Mouse (Mus musculus) monocyte, adult 2 months (primary cell): ENCODE data around the gene Pttg1.

Source experiments
- DNase-seq, 2 experiments: peaks; one replicate each; pipeline ENCODE4 v3.0.0; 2022; ENCODE audit warnings: low spot score in 2 of 2, low read depth in 1 of 2

The Pttg1 gene

GRCm38 (mm10) chr11:43410291-43410690, 15.8 kb downstream of the Pttg1 start:
- no peak for DNase-seq

GRCm38 (mm10) chr11:43408888-43409287, 17.2 kb downstream of the Pttg1 start:
- DNase-seq: no peak

- DNase-seq: no peak
These were observed 21.8 kb downstream of the Pttg1 start for GRCm38 (mm10) chr11:43404150-43404807.

- no peak for DNase-seq
These were observed 25.9 kb downstream of the Pttg1 start for GRCm38 (mm10) chr11:43400131-43400530.

GRCm38 (mm10) chr11:43399297-43399696, 26.8 kb downstream of the Pttg1 start:
- DNase-seq: no peak

GRCm38 (mm10) chr11:43396672-43397071, 29.4 kb downstream of the Pttg1 start:
- DNase-seq: no peak

GRCm38 (mm10) chr11:43396246-43396645, 29.8 kb downstream of the Pttg1 start:
- DNase-seq: no peak

GRCm38 (mm10) chr11:43395073-43395948, 30.7 kb downstream of the Pttg1 start:
- DNase-seq: peak in 1 of 2 experiments; percentile 52

- DNase-seq: no peak
These were observed 32.7 kb downstream of the Pttg1 start for GRCm38 (mm10) chr11:43393325-43393724.

- no peak for DNase-seq
These were observed 33.3 kb downstream of the Pttg1 start for GRCm38 (mm10) chr11:43392757-43393156.

- DNase-seq: no peak
These were observed 36.9 kb downstream of the Pttg1 start for GRCm38 (mm10) chr11:43389118-43389517.

- no peak for DNase-seq
These were observed 37.6 kb downstream of the Pttg1 start for GRCm38 (mm10) chr11:43388122-43389097.

- DNase-seq: no peak
These were observed 38.8 kb downstream of the Pttg1 start for GRCm38 (mm10) chr11:43387004-43387880.

GRCm38 (mm10) chr11:43385716-43386115, 40.3 kb downstream of the Pttg1 start:
- DNase-seq: no peak

GRCm38 (mm10) chr11:43385055-43385649, 40.9 kb downstream of the Pttg1 start:
- DNase-seq: peak; percentile 67 to 88

- DNase-seq: no peak
These were observed 42.5 kb downstream of the Pttg1 start for GRCm38 (mm10) chr11:43383581-43383980.

- DNase-seq: no peak
These were observed 45.1 kb downstream of the Pttg1 start for GRCm38 (mm10) chr11:43380901-43381300.

- DNase-seq: no peak
These were observed 46.1 kb downstream of the Pttg1 start for GRCm38 (mm10) chr11:43379911-43380485.

GRCm38 (mm10) chr11:43379488-43379887, 46.6 kb downstream of the Pttg1 start:
- no peak for DNase-seq
